Mouse (Mus musculus): Measurements from ENCODE around the gene Prrx2.
A peak's percentile ranks its signal among the peaks of the same experiment; 100 is the strongest.

Gene Prrx2

DNA sequence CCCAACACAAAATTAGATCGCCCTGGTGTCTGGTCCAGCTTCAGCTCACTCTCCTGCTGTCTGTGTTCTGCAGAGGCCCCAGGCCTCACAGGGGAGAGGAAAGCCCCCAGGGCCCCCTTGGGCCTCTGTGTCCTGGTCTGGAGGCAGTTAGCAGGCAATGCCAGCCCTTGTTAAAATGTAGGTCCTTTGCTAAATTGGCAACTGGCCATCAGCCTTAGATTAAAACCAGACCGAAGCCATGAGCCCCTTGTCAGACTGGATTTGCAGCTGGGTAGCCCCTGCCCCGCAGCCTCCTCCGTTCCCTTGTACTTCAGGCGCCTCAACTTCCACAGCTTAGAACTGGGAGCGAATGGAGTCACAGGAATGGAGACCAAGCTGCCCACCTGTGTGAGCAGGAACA, 37.9 kb downstream of the Prrx2 start:
- no peak for DNase-seq

DNA sequence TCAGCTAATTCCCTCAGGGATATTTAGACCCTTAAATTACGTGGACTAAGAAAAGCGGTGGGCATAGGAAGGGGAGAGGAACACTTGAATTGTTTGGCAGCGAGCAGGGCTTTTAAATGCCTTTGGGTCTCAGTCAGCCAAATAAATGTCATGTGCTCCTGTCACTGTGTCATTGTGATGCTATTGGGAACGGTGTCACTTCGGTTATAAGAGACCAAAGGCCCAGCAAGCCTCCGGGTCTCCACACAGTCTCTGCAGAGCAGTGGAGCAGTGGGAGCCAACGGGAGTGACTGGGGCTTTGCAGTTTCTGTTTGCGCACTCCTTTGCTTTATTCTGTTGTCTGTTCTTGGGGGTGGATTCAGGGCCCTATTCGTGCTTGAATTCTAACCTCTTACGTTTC, 39.7 kb downstream of the Prrx2 start:
- no peak for DNase-seq

DNA sequence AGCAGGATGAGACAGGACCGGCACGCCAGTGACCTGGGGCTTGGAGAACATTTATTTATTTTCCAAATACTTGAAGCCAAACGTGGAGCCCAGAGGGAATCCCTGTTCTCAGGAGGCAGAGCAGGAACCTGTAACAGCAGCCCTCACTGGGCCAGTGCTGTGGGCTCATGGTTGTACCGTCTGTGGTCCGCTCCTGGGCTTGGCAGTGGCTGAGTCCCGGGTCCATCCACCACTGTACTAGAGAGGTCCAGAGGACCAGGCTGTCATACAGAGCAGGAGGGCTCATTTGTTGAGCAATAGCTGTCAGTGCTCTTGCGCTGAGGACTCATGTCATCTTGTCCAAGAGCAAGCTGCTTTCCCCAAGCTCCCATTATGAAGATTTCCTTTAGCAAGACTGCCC, 40.3 kb downstream of the Prrx2 start:
- DNase-seq: no peak

DNA sequence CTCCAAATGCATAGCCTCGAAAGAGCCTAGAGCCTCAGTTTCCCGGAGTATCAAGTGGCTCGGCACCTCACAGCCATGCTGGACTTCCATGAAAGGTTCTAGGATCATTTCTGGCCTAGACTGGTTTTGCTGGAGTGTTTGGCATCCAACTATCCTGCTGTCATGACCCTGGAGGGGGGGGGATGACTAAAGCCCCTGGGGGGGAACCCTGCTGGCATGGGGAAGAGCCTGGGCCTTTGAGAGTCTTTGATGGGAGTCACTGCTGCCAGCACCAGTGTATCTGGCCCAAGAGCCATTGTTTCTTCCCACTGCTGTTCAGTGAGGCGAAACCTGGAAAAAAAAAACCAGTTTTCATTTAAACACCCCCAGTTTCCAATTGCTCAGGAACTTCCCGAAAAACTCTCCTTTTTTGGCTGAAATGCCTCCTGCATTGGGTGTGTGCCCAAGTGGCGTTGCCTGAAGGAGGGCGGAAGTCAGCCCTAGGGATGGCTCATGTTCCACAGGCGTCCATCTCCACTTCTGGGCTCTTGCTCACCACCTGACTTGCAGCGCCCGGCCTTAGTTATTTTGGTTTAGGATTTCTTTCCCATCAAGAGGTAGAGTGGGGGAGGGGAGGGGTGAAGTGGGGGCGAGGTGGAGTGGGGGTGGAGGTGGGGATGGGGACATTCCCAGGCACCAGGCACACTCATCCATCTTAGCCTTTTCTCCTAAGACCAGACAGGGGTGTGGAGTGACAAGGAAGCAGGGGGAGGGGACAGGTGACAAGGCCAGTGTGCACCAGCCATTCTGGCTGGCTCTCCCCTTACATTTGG, 41.1 kb downstream of the Prrx2 start:
- no peak for DNase-seq

DNA sequence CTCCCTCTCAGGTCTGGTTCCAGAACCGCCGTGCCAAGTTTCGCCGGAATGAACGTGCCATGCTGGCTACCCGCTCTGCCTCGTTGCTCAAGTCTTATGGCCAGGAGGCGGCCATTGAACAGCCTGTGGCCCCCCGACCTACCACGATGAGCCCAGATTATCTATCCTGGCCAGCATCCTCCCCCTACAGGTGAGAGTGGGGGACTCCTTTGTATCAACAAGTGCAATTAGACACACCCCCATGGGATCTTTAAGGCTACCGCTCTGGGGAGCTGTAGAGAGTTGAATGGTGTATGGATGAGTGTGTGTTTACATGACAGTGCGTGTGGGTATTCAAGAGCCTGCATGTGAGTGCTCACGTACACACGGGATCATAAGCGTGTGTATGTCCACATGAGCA, 44.7 kb downstream of the Prrx2 start:
- DNase-seq: no peak

DNA sequence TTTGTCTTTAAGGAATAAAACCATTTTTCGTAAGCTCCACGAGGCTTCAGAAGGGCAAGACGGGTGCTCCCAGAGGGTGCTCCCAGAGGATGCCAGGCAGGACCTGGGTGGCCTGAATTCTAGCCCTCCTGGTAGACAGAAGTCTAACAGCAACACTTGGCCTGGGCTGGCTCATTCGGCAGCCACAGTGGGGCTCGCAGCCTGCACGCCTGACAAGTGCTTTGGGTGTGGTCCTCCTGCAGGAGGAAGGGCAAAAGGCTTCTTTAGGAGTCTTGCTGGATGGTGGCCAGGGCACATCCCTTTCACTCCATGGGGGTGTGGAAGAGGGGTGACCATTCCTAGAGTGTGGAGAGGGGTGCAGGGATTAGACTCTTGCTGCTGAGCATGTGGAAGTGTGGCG, 46.4 kb downstream of the Prrx2 start:
- DNase-seq: no peak

DNA sequence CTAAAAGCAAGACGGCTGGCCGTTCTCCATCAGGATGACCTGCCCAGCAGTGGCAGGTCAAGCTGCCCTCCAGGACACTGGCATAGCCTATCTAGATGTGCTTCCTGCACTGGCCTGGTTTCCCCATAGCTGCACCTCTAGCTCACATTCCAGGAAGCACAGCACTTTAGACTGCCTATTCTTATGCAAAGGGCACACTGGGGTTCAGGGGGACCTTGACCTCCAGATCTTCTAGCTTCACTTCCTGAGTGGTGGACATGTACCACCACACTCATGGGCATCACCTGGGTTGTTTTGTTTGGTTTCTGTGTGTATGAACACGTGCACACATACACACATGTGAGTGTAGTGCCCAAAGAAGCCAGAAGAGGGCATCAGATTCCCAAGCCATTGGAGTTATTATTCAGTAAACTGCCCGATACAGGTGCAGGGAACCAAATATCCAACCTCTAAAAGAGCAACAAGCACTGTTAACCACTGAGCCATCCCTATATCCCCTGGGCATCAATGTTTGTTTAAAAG, 50.1 kb downstream of the Prrx2 start:
- DNase-seq: no peak

DNA sequence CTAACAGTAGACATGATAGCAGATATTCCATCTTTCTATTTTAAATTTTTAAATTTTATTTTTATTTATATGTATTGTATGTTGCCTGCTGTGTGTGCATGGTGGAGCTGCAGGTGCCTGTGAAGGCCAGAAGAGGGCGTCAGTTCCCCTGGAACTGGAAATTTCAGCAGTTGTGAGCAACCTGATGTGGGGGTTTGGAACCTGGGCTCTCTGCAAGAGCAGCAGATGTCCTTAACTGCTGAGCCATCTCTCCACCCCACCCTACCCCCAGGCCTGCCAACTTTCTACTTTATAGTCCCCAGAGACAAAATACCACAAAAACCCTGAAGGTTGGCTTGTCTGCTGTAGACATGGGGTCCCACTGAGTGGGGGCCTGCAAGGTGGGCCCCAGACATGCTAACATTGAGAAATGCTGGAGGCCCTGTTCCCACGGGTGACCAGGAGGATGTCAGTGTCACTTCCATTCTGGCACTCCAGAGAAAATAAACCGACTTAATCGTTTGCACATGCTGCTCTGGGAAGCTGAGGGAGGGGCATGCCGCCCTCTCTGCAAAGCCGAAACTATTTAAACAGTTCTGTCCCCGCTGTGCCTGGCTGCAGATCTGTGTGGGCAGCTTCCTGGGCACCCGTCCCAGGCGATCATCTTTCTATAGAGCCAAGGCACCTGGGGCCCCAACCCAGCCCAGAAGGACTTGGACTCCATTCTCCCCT, 50.8 kb downstream of the Prrx2 start:
- peak; percentile 66 for DNase-seq

DNA sequence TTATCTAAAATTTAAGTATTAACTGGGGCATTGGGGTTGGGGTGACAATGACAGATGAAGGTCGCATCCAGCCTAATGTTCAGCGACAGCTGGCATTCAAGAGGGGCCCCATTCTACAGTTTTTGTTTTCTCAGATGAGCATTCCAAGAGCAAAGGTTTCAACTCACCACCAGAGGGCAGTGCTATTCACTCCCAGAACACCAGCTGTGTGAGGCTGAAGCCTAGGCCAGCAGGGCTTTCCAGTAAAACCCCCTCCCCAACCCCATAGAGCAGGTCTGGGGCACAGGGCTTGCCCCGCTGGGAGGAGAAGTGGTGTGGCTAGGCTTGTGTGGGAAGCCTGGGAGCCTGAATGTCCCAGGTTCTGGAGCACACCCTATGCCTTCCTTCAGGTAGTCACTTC, 56.2 kb downstream of the Prrx2 start:
- peak; percentile 20 for DNase-seq

DNA sequence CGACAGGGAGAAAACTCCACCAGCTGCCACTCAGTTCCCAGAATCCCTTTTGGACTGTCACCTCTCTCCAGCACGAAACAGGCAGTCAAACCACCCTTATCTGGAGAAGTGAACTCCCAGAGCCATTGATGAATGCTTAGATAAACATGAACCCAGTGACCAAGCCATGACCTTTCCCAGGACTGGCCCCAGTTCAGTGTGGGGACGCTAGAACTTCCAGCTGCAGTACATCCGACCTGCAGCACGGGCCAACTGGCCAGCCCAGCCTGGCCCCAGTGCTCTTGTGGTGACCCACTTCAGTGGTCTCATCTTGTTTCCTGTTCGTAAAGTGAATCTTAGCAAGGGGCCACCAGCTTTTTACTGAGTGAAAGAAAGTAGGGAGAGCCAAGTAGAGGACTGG, 58.6 kb downstream of the Prrx2 start:
- DNase-seq: no peak

DNA sequence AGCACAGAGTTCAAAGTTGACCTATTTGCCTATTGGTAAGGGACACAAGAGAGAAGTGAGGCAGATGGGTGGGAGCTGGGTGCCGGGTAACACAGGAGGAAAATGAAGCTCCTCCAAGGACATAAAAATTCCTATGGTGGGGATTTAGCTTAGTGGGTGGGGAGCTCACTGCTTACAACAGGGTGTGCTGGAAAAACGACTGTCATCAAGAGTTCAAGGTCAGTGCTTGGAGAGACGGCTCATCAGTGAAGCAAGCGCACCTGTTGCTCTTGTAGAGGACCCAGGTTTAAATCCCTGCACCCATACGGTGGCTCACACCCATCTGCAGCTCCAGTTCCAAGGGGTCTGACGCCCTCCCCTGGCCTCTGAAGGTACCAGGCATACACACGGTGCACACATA, 59.2 kb downstream of the Prrx2 start:
- no peak for DNase-seq

DNA sequence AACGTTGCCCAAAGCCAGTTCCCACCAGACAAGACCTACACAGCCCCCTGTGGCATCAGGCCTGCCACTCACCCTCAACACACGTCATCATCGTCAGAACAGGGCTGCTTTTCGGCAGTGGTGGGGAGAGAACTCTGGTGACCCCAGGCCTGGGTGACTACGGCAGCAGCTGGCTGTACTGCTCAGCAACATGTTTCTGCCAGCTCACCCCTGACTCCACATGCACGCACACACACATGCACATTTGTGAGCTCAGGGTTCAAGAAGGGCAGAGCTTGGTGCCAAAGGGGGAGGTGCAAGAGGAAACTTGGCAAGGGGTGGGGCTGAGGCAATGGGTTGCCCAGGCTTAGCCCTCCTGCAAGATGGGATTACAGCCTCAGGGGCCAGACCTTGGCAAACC, 62.5 kb downstream of the Prrx2 start:
- no peak for DNase-seq

DNA sequence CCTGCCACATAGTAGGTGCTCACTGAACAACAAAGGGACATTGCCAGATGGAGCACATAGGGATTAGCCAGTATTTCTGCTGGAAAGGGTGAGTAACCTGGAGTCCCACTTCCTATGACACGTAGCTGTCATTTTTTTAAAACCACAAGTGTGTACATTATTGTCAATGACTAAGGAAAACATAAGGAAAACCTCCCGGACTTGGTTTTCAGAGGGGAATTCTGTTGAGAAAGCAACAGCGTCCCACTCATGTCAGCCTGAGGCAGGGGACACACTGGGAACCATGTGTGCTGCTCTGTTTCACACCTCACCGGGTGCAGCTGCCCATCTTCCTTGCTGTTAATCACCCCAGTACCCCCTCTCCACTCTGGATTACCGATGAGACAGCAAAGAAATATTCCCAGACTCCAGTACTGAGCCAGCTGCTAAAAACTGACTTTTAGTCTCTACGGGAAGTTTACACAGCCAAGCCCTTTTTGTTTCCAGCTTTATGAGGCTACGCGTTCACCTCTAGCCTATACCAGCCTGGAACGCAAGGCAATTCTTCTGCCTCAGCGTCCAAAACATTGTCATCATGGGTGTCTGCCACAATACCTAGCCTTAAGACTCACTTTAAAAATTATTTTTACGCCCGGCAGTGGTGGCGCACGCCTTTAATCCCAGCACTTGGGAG, 64.8 kb downstream of the Prrx2 start:
- no peak for DNase-seq

DNA sequence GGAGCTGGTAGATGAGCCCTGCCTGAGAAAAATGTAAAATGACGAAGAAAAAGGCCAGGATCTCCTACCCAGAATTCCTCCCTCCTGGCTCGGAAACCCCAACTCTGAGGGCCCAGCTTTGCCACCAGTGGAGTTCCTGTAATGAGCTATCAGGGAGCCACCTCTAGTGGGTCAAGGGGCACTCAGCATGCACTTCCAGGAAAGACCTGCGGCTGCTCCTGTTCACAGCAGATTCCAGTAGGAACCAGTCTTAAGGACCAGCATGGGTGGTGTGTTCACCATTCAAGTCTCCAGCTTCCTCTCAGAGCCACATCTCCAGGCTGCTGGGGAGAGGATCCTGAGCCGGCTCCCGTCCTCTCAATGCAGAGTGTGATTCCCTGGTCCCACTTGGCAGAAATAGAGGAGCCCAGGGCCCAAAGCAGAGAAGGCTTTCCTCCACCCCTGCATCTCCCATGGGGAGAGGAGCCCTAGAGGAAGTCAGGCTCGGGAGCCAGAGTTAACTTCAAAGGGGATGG, 66.9 kb downstream of the Prrx2 start:
- DNase-seq: no peak

DNA sequence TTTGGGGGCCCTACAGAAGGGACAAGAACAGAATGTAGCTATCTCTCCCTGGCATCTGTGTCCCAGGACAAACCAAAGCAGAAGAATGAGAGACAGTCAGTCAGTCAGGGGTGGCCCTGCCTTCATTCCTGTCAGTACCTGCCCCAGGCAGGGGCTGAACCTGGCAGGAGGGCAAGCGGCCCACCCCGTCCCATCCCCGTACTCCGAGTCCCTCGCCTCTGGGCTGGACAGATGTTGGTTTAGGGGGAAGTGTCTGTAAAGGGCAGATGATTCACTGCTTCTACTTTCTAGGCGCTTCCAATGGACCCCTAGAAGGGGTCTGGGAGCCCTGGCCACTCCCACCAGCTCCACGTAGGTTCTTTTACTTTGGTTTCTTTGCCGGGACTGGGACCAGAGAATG, 67.5 kb downstream of the Prrx2 start:
- no peak for DNase-seq

DNA sequence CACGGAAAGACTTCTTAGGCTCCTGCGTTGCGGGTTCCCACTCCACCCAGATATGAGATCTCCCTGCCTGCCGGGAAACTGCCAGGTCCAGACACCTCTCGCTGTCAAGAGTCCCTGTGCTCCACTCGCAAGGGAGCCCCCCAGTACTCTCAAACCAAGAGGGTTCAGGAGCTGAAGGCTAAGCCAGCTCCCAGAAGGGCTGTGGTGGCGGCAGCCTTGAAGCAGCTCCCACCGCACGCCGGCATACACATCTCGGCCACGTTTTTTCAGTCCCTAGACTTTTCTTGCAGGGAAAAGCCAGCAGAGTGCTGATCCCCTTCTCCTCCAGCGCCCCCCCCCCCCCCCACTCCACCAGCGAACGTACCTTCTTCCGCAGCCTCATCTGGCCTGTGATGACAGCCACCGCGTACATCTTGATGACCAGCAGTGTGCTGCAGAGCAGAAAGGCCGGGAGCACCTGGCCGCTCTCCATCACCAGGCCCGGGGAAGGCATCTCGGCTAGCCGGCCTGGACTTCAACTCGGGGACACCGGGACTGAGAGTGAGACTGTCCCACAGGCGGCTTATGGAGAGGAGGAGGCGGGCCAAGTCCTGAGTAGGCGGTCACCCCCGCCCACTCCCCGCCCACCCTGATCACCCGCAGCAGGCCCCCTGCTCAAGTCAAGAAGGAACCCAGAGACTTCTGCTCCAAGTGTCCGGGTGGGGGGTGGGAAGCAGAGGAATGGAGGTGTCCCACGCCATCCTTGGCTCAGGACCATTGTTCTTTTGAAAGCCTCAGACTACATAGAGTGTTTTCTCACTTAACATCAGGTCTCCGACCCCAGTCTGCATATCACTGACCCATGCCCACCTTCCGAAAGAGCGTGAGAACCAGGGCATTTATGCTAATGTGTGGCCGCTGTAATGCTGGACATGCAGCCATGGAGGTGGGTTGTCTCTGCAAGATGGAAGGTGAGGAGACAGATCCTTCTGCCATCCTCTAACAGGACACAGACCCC, 68.3 kb downstream of the Prrx2 start:
- no peak for DNase-seq

DNA sequence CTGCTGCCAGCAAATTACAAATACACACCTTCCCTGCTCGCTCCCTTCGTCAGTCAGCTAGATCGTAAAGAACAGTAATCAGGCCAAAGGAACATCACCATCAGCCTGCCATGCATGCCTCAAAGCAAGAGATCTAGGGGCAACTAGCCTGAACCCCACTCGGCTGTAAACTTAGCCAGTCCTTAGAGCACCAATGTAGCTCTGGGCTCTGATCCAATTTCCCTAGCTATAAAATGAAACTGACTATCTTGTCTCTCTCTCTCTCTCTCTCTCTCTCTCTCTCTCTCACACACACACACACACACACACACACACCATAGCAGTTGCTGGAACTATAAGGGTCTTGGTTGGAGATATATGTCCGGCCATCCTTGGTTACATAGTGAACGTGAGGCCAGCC, 69.5 kb downstream of the Prrx2 start:
- DNase-seq: no peak

DNA sequence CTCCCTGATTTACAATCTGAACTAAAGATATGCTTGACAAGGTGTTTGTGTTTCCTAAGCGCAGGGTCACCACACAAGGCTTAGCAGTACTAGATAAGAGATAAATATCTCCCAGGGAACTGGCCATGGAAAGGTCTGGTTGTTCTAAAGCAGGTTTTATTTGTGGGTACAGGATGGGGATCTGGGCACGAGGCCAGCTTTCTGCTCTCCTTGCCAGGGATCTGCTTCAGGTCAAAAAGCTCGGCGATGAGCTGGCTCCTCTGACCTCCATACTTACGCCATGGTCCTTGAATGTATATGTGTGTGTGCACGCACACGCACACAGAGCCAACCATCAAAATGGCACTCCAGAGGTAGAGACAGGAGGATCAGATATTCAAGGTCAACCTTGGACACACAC, 70.2 kb downstream of the Prrx2 start:
- peak; percentile 24 for DNase-seq

DNA sequence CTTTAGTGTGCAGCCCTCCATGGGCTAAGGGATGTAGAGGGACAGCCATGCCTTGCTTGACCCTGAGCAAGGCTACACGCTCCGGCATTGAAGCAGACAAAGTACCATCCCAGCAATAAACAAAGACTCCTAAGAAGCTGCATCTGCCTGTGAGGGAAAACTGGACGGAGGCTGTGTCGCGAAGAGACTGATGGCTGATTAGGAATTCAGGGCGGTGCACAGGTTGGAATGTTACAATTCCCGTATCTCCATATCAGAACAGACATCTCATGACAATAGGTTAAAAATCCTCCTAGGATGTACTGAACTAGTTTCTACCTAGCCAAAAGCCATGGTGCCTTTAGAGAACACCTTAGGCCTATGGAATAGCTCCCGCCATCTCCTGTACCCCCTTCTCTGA, 71.1 kb downstream of the Prrx2 start:
- DNase-seq: no peak

DNA sequence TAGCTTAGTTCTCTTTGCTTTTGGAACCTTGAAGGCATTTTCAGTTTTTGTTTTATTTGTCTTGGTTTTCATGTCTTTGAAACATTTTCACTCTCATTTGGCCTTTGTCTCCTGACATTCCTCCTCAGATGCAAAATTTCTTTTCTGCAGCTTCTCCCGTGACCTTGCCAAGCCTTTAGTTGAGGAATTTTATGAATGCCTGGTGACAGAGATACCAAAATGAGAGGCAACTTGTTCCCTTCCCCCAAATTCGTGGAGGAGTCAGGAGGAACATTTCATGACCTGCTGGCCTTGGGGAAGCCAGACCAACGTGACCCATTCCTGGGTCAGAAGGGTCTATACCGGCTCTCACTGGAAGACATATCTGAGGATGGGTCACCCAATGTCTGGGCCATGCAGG, 71.9 kb downstream of the Prrx2 start:
- DNase-seq: no peak

DNA sequence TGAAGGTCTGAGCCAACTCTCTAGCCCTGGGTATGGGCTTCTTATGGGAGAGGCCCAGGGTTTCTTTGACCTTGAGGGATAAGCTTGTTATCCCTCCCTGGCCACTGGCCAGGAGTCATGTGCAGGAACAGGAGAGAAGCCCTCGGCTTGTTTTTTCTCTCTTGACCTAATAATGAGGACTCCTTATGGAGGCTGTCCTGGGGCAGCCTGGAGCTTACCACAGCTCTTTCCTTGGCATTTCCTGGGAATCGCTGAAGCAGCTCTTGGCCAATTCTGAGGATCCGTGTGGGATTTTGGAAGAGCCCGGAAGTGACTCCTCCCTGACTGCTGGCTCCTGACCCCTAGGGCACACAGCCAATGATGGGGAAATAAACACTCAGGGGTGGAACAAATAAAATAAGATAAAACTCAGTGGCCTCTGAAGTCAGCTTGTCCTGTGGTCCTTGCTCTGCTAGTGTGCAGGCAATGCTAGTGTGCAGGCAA, 77.6 kb downstream of the Prrx2 start:
- no peak for DNase-seq

DNA sequence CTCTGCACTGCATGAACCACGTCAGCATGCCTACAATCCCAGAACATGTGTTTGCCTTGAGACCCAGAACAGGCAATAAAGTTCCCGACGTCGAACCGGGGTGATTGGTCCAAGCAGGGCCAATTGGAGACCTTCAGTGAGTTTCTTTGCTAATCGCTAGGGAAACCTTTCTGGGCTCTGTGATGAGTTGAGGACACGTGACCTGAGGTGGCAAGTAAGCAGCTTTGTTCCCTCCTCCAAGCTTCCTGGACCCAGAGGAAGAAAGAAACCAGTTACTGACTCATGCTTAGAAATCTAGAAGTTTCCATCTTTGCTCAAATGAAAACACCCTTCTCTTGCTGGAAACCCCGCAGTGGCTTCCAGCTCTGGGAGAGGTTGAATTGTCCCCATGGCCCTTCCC, 78.2 kb downstream of the Prrx2 start:
- no peak for DNase-seq

Data from cerebellum, adult 9-11 months (tissue).